Mouse (Mus musculus): ENCODE results near the gene Gm1043. TPM values are rescaled to one million over a fixed set of nuclear protein-coding genes. Genes with fewer than 3 reads are reported as not detected.

Gene Gm1043
- polyA plus RNA-seq, 1 experiment: 3.0 TPM

DNA sequence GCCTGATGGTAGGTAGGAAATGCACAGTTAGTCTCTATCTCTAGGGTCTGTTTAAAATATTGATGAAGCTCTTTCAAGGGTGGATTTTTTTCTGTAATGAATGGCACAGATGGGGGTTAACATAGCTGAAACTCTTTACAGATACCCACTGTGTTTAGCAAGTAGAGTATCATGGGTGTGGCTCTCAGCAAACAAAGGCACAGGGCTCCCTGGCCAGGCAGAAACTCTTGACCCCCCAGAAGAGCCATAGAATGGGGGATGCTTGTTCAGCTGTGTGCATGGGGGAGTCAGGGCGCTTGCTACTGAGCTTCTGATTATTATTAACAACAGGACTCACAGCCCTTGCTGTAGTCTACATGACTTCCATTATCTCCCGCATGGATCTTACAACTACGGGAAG is 163.7 kb downstream of the Gm1043 start:
- WGBS: 83% methylated on average over 3 of the region's 3 CpGs
- H3K27ac ChIP-seq (ENCODE audit: insufficient read depth, low read length): no peak overlapping the region
- TF ChIP-seq POLR2A (IDR thresholded peaks at IDR 0.05; ENCODE audit: low read depth, low read length) (no peak), CTCF (IDR thresholded peaks at IDR 0.05; ENCODE audit: extremely low read depth, insufficient read depth, insufficient read length, insufficient replicate concordance) (no peak)
- H3K4me3 ChIP-seq (ENCODE audit: extremely low read depth, insufficient read depth, insufficient read length): no peak overlapping the region
- H3K27me3 ChIP-seq (ENCODE audit: control insufficient read depth, insufficient read depth, low read length): peaks cover 22% of the 10 kb centered on the region
- peaks cover 7% of the 10 kb centered on the region for H3K4me1 ChIP-seq (ENCODE audit: control insufficient read depth, insufficient read depth, insufficient read length)
- no peak for DNase-seq (ENCODE audit: low read depth in 1 of 2, low spot score in 2 of 2)
- H3K36me3 ChIP-seq (ENCODE audit: control insufficient read depth, insufficient read depth, low read length): no peaks in the 10 kb centered on the region

DNA sequence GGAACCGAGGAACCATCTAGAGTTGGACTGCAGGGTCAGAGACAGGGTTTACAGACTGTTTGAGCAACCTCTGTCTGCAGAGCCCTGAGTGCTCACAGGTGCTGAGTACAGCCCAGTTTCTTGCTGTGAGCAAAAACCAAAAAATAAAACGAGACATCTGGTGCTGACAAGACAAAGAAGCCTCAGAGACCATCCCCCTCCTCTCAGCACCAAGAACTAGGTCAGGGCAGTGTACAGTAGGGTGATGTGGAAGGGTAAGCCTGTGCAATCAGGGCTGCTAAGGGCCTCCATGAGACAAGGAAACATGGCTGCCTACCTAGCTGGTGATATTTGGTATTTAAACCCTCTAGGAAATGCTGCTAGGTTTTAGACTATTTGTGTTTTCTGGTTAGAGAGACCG is 166.4 kb downstream of the Gm1043 start:
- H3K36me3 ChIP-seq (ENCODE audit: control insufficient read depth, insufficient read depth, low read length): no peaks in the 10 kb centered on the region
- H3K27me3 ChIP-seq (ENCODE audit: control insufficient read depth, insufficient read depth, low read length): peaks cover under 1% of the 10 kb centered on the region; the same call in 1 of the 2 replicates
- DNase-seq (ENCODE audit: low read depth in 1 of 2, low spot score in 2 of 2): no peak
- H3K4me3 ChIP-seq (ENCODE audit: extremely low read depth, insufficient read depth, insufficient read length): no peak overlapping the region
- WGBS: 57% methylated on average over 3 of the region's 3 CpGs
- H3K4me1 ChIP-seq (ENCODE audit: control insufficient read depth, insufficient read depth, insufficient read length): no peaks in the 10 kb centered on the region
- H3K27ac ChIP-seq (ENCODE audit: insufficient read depth, low read length): no peak overlapping the region
- no peak for TF ChIP-seq CTCF (IDR thresholded peaks at IDR 0.05; ENCODE audit: extremely low read depth, insufficient read depth, insufficient read length, insufficient replicate concordance)
- no peak for TF ChIP-seq POLR2A (IDR thresholded peaks at IDR 0.05; ENCODE audit: low read depth, low read length)

DNA sequence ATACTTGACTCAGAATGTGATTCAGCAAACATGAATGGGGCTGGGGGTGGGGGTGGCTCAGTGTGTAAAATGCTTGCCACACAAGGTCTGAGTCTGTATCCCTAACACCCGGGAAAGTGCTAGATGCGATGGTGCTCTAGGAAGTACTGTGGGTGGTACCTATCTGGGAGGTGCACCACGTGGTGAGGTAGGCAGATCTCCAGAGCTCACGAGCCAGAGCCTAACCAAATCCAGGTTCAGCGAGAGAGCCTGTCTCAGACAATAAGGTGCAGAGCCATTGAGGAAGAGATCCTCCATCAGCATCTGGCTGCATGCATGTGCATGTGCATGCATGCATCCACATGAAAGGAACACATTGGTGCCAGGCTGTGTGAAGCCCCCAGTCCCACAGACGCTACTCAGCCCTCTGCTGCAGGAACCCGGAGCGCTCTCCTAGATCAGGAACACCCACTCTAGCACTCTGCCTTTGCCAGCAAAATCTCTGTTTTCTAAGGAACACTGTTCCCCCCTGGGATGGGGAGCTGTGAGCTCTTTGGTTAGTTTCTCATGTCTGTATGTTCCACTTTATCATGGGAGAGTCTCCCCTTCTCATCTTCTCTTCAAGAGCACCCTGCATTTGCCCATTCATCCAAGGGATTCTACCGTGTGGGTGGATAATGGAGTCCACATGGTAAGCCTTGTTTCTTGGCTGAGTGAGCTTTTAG is 167.1 kb downstream of the Gm1043 start:
- H3K4me1 ChIP-seq (ENCODE audit: control insufficient read depth, insufficient read depth, insufficient read length): no peaks in the 10 kb centered on the region
- H3K27me3 ChIP-seq (ENCODE audit: control insufficient read depth, insufficient read depth, low read length): no peaks in the 10 kb centered on the region
- TF ChIP-seq CTCF (IDR thresholded peaks at IDR 0.05; ENCODE audit: extremely low read depth, insufficient read depth, insufficient read length, insufficient replicate concordance) (no peak), POLR2A (IDR thresholded peaks at IDR 0.05; ENCODE audit: low read depth, low read length) (no peak)
- H3K4me3 ChIP-seq (ENCODE audit: extremely low read depth, insufficient read depth, insufficient read length): no peak overlapping the region
- no peaks in the 10 kb centered on the region for H3K36me3 ChIP-seq (ENCODE audit: control insufficient read depth, insufficient read depth, low read length)
- WGBS: 80% methylated on average over 9 of the region's 9 CpGs
- no peak for DNase-seq (ENCODE audit: low read depth in 1 of 2, low spot score in 2 of 2)
- H3K27ac ChIP-seq (ENCODE audit: insufficient read depth, low read length): no peak overlapping the region

DNA sequence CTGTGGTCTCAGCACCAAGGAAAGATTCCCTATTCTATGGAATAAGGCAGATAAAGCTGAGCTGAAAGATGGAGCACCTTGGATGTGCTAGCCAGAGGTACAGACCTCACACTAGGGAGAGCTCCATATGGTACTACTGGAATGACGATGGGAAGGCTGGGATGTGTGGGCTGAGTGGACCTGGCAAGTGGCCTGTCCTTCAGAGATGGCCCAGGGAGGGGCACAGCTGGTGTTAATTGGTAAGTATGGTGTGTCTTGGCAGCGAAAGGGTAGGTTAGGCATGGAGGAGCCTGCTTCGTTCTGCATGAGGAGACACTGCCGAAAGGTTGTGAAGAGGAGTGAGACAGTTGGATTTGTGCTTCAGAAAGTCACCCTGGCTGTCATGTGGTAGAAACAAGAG is 169.4 kb downstream of the Gm1043 start:
- Histone ChIP-seq H3K4me3 (ENCODE audit: extremely low read depth, insufficient read depth, insufficient read length) (no peak overlapping the region), H3K4me1 (ENCODE audit: control insufficient read depth, insufficient read depth, insufficient read length) (no peaks in the 10 kb centered on the region), H3K27ac (ENCODE audit: insufficient read depth, low read length) (no peak overlapping the region), H3K36me3 (ENCODE audit: control insufficient read depth, insufficient read depth, low read length) (no peaks in the 10 kb centered on the region), H3K27me3 (ENCODE audit: control insufficient read depth, insufficient read depth, low read length) (no peaks in the 10 kb centered on the region)
- 85% methylated on average over 4 of the region's 4 CpGs for WGBS
- DNase-seq (ENCODE audit: low read depth in 1 of 2, low spot score in 2 of 2): no peak
- TF ChIP-seq POLR2A (IDR thresholded peaks at IDR 0.05; ENCODE audit: low read depth, low read length) (no peak), CTCF (IDR thresholded peaks at IDR 0.05; ENCODE audit: extremely low read depth, insufficient read depth, insufficient read length, insufficient replicate concordance) (no peak)

DNA sequence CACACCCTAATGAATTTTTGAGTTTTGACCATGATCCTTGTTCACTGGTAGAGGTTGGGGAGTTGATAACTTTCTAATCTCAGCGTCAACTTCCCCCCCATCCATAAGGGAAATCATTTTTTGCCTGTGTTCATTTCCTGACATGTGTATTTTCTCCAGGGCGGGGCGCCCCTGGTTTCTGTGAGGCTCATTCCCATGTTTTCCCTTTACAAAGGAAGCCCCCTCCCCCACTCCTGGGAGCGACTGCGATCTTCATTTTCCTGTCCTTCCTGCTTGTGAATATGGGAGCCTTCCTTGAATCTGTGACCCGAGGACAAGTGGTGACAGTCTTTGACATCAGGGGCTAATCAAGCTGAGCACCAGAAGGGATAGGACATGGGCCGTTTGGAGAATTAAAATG is 171.7 kb downstream of the Gm1043 start:
- H3K27me3 ChIP-seq (ENCODE audit: control insufficient read depth, insufficient read depth, low read length): no peaks in the 10 kb centered on the region
- 63% methylated on average over 7 of the region's 7 CpGs for WGBS
- no peaks in the 10 kb centered on the region for H3K4me1 ChIP-seq (ENCODE audit: control insufficient read depth, insufficient read depth, insufficient read length)
- H3K36me3 ChIP-seq (ENCODE audit: control insufficient read depth, insufficient read depth, low read length): no peaks in the 10 kb centered on the region
- H3K4me3 ChIP-seq (ENCODE audit: extremely low read depth, insufficient read depth, insufficient read length): no peak overlapping the region
- H3K27ac ChIP-seq (ENCODE audit: insufficient read depth, low read length): no peak overlapping the region
- TF ChIP-seq POLR2A (IDR thresholded peaks at IDR 0.05; ENCODE audit: low read depth, low read length) (no peak), CTCF (IDR thresholded peaks at IDR 0.05; ENCODE audit: extremely low read depth, insufficient read depth, insufficient read length, insufficient replicate concordance) (no peak)
- no peak for DNase-seq (ENCODE audit: low read depth in 1 of 2, low spot score in 2 of 2)

DNA sequence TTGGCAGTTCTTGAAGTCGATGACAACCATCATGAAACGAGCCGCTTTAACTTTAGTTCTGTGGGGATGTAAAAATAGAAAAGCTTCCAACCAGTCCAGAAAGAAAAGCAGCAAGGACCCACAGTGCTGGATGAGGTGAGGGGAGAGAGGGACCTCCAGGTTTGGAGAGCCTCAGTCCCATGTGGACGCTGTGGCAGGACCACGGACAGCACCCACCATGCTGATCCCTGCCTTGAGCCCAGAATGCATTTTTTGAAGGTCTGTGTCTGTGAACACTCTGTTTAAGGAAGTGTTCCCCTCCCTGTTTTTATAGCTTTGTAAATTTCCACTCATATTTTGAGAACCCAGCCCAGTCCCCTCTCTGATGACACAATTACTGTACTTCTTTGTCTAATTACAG is 172.1 kb downstream of the Gm1043 start:
- Histone ChIP-seq H3K4me1 (ENCODE audit: control insufficient read depth, insufficient read depth, insufficient read length) (no peaks in the 10 kb centered on the region), H3K36me3 (ENCODE audit: control insufficient read depth, insufficient read depth, low read length) (no peaks in the 10 kb centered on the region), H3K27me3 (ENCODE audit: control insufficient read depth, insufficient read depth, low read length) (no peaks in the 10 kb centered on the region), H3K27ac (ENCODE audit: insufficient read depth, low read length) (no peak overlapping the region), H3K4me3 (ENCODE audit: extremely low read depth, insufficient read depth, insufficient read length) (no peak overlapping the region)
- TF ChIP-seq POLR2A (IDR thresholded peaks at IDR 0.05; ENCODE audit: low read depth, low read length): no peak
- TF ChIP-seq CTCF (IDR thresholded peaks at IDR 0.05; ENCODE audit: extremely low read depth, insufficient read depth, insufficient read length, insufficient replicate concordance): no peak
- no peak for DNase-seq (ENCODE audit: low read depth in 1 of 2, low spot score in 2 of 2)
- 57% methylated on average over 5 of the region's 5 CpGs for WGBS

DNA sequence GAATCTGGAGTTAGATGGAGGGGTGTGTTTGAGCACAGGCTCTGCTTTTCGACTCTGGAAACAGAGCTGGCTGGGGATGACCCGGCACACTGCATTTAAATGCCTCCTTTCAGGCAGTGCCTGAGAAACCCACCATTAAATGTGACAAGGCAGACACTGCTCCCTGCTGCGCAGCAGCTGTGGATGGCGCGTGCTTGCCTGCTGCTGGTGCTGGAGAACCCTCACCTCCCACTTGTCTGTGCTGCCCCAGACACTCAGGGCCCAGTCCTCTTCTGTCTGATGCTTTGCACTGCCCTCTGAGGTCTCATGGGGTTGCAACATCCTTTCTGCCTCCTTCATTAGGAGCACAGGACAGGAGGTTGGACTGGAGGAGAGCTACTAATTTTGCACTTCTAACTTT is 176.6 kb downstream of the Gm1043 start:
- no peaks in the 10 kb centered on the region for H3K36me3 ChIP-seq (ENCODE audit: control insufficient read depth, insufficient read depth, low read length)
- H3K27me3 ChIP-seq (ENCODE audit: control insufficient read depth, insufficient read depth, low read length): no peaks in the 10 kb centered on the region
- 75% methylated on average over 5 of the region's 5 CpGs for WGBS
- H3K4me1 ChIP-seq (ENCODE audit: control insufficient read depth, insufficient read depth, insufficient read length): no peaks in the 10 kb centered on the region
- no peak overlapping the region for H3K27ac ChIP-seq (ENCODE audit: insufficient read depth, low read length)
- H3K4me3 ChIP-seq (ENCODE audit: extremely low read depth, insufficient read depth, insufficient read length): no peak overlapping the region
- TF ChIP-seq POLR2A (IDR thresholded peaks at IDR 0.05; ENCODE audit: low read depth, low read length) (no peak), CTCF (IDR thresholded peaks at IDR 0.05; ENCODE audit: extremely low read depth, insufficient read depth, insufficient read length, insufficient replicate concordance) (no peak)
- no peak for DNase-seq (ENCODE audit: low read depth in 1 of 2, low spot score in 2 of 2)
